Mouse (Mus musculus) erythroblast, embryonic 14.5 days (primary cell): ENCODE data around the gene Flt3l.

ENCODE experiments used
- GATA1 ChIP-seq: IDR thresholded peaks from 2 replicates; pipeline ENCODE4 v1.6.1; 2012; ENCODE audit warnings: low read length, inconsistent platforms, mixed read lengths
- TAL1 ChIP-seq: IDR thresholded peaks from 3 replicates; pipeline ENCODE4 v1.6.1; 2012; ENCODE audit warnings: low read length, inconsistent platforms, mixed read lengths

GRCm38 (mm10) chr7:45126844-45127699, 9.2 kb downstream of the Flt3l start:
- TF ChIP-seq GATA1, result no peak
- TF ChIP-seq TAL1, result no peak
